Mouse (Mus musculus): Measurements from ENCODE around the gene Prr23a3. TPM values are rescaled to one million over a fixed set of nuclear protein-coding genes. Genes with fewer than 3 reads are reported as not detected.

The Prr23a3 gene
- polyA plus RNA-seq (2011; ENCODE audit: insufficient read depth, insufficient read length, low replicate concordance, missing spikeins) = not detected in 2 replicates

GRCm38 (mm10) chr9:98864571-98864970, at the start of gene Prr23a3:
Gene Prr23a3 (plus strand): TSS chr9:98864767.
- 52% methylated on average over 22 of the region's 22 CpGs for WGBS
- no peak for TF ChIP-seq CTCF (IDR thresholded peaks at IDR 0.05; ENCODE audit: control insufficient read depth, insufficient read depth, low read length)
- TF ChIP-seq POLR2A (IDR thresholded peaks at IDR 0.05; ENCODE audit: borderline replicate concordance, control insufficient read depth, low read depth, low read length) = no peak
- no peak within 1 kb of the TSS for H3K4me3 ChIP-seq (replicated peaks; ENCODE audit: control insufficient read depth, low read depth, low read length)
- no peak within 1 kb of the TSS for H3K27ac ChIP-seq (ENCODE audit: control insufficient read depth, insufficient read depth, low read depth, low read length, poor library complexity)
- no peaks in the 10 kb centered on the region for H3K4me1 ChIP-seq (ENCODE audit: control insufficient read depth, insufficient read depth, low read length)

GRCm38 (mm10) chr9:98816066-98816465, 48.5 kb upstream of the Prr23a3 start:
- WGBS = 71% methylated on average over 3 of the region's 3 CpGs
- Histone ChIP-seq H3K4me3 (replicated peaks; ENCODE audit: control insufficient read depth, low read depth, low read length) (no peak overlapping the region), H3K27ac (ENCODE audit: control insufficient read depth, insufficient read depth, low read depth, low read length, poor library complexity) (no peak overlapping the region), H3K4me1 (ENCODE audit: control insufficient read depth, insufficient read depth, low read length) (no peaks in the 10 kb centered on the region; the same call in 1 of the 2 replicates)
- no peak for TF ChIP-seq POLR2A (IDR thresholded peaks at IDR 0.05; ENCODE audit: borderline replicate concordance, control insufficient read depth, low read depth, low read length)

GRCm38 (mm10) chr9:98817592-98817991, 47.0 kb upstream of the Prr23a3 start:
- TF ChIP-seq CTCF (IDR thresholded peaks at IDR 0.05; ENCODE audit: control insufficient read depth, insufficient read depth, low read length) = no peak
- TF ChIP-seq POLR2A (IDR thresholded peaks at IDR 0.05; ENCODE audit: borderline replicate concordance, control insufficient read depth, low read depth, low read length) = no peak
- H3K4me1 ChIP-seq (ENCODE audit: control insufficient read depth, insufficient read depth, low read length) = no peaks in the 10 kb centered on the region; the same call in 1 of the 2 replicates
- no peak overlapping the region for H3K4me3 ChIP-seq (replicated peaks; ENCODE audit: control insufficient read depth, low read depth, low read length)
- WGBS = 76% methylated on average over 7 of the region's 7 CpGs
- H3K27ac ChIP-seq (ENCODE audit: control insufficient read depth, insufficient read depth, low read depth, low read length, poor library complexity) = no peak overlapping the region

- H3K4me1 ChIP-seq (ENCODE audit: control insufficient read depth, insufficient read depth, low read length) = no peaks in the 10 kb centered on the region; the same call in 1 of the 2 replicates
- WGBS = 57% methylated on average over 5 of the region's 5 CpGs
- H3K27ac ChIP-seq (ENCODE audit: control insufficient read depth, insufficient read depth, low read depth, low read length, poor library complexity) = no peak overlapping the region
- TF ChIP-seq POLR2A (IDR thresholded peaks at IDR 0.05; ENCODE audit: borderline replicate concordance, control insufficient read depth, low read depth, low read length) (no peak), CTCF (IDR thresholded peaks at IDR 0.05; ENCODE audit: control insufficient read depth, insufficient read depth, low read length) (no peak)
- no peak overlapping the region for H3K4me3 ChIP-seq (replicated peaks; ENCODE audit: control insufficient read depth, low read depth, low read length)
Measured at GRCm38 (mm10) chr9:98818971-98819370, 45.6 kb upstream of the Prr23a3 start.

- 75% methylated on average over 2 of the region's 2 CpGs for WGBS
- Histone ChIP-seq H3K27ac (ENCODE audit: control insufficient read depth, insufficient read depth, low read depth, low read length, poor library complexity) (no peak overlapping the region), H3K4me1 (ENCODE audit: control insufficient read depth, insufficient read depth, low read length) (no peaks in the 10 kb centered on the region; the same call in 1 of the 2 replicates), H3K4me3 (replicated peaks; ENCODE audit: control insufficient read depth, low read depth, low read length) (no peak overlapping the region)
- TF ChIP-seq POLR2A (IDR thresholded peaks at IDR 0.05; ENCODE audit: borderline replicate concordance, control insufficient read depth, low read depth, low read length) = no peak
- TF ChIP-seq CTCF (IDR thresholded peaks at IDR 0.05; ENCODE audit: control insufficient read depth, insufficient read depth, low read length) = no peak
Measured at GRCm38 (mm10) chr9:98819481-98819880, 45.1 kb upstream of the Prr23a3 start.

GRCm38 (mm10) chr9:98820461-98820860, 44.1 kb upstream of the Prr23a3 start:
- H3K4me3 ChIP-seq (replicated peaks; ENCODE audit: control insufficient read depth, low read depth, low read length) = no peak overlapping the region
- TF ChIP-seq POLR2A (IDR thresholded peaks at IDR 0.05; ENCODE audit: borderline replicate concordance, control insufficient read depth, low read depth, low read length) = no peak
- TF ChIP-seq CTCF (IDR thresholded peaks at IDR 0.05; ENCODE audit: control insufficient read depth, insufficient read depth, low read length) = no peak
- WGBS = 77% methylated on average over 4 of the region's 4 CpGs

GRCm38 (mm10) chr9:98821067-98821466, 43.5 kb upstream of the Prr23a3 start:
- Histone ChIP-seq H3K4me1 (ENCODE audit: control insufficient read depth, insufficient read depth, low read length) (no peaks in the 10 kb centered on the region), H3K27ac (ENCODE audit: control insufficient read depth, insufficient read depth, low read depth, low read length, poor library complexity) (no peak overlapping the region)
- TF ChIP-seq POLR2A (IDR thresholded peaks at IDR 0.05; ENCODE audit: borderline replicate concordance, control insufficient read depth, low read depth, low read length) = no peak
- TF ChIP-seq CTCF (IDR thresholded peaks at IDR 0.05; ENCODE audit: control insufficient read depth, insufficient read depth, low read length) = no peak

More at GRCm38 (mm10) chr9:98820461-98820860, 44.1 kb upstream of the Prr23a3 start:
- no peak overlapping the region for H3K27ac ChIP-seq (ENCODE audit: control insufficient read depth, insufficient read depth, low read depth, low read length, poor library complexity)
- H3K4me1 ChIP-seq (ENCODE audit: control insufficient read depth, insufficient read depth, low read length) = no peaks in the 10 kb centered on the region; the same call in 1 of the 2 replicates

GRCm38 (mm10) chr9:98823805-98824204, 40.8 kb upstream of the Prr23a3 start:
- Histone ChIP-seq H3K27ac (ENCODE audit: control insufficient read depth, insufficient read depth, low read depth, low read length, poor library complexity) (no peak overlapping the region), H3K4me3 (replicated peaks; ENCODE audit: control insufficient read depth, low read depth, low read length) (no peak overlapping the region), H3K4me1 (ENCODE audit: control insufficient read depth, insufficient read depth, low read length) (no peaks in the 10 kb centered on the region)
- 79% methylated on average over 7 of the region's 7 CpGs for WGBS
- TF ChIP-seq POLR2A (IDR thresholded peaks at IDR 0.05; ENCODE audit: borderline replicate concordance, control insufficient read depth, low read depth, low read length) (no peak), CTCF (IDR thresholded peaks at IDR 0.05; ENCODE audit: control insufficient read depth, insufficient read depth, low read length) (no peak)

More at GRCm38 (mm10) chr9:98821067-98821466, 43.5 kb upstream of the Prr23a3 start:
- no peak overlapping the region for H3K4me3 ChIP-seq (replicated peaks; ENCODE audit: control insufficient read depth, low read depth, low read length)

GRCm38 (mm10) chr9:98829508-98829907, 35.1 kb upstream of the Prr23a3 start:
- 56% methylated on average over 5 of the region's 5 CpGs for WGBS
- H3K4me3 ChIP-seq (replicated peaks; ENCODE audit: control insufficient read depth, low read depth, low read length) = no peak overlapping the region
- no peak for TF ChIP-seq POLR2A (IDR thresholded peaks at IDR 0.05; ENCODE audit: borderline replicate concordance, control insufficient read depth, low read depth, low read length)
- TF ChIP-seq CTCF (IDR thresholded peaks at IDR 0.05; ENCODE audit: control insufficient read depth, insufficient read depth, low read length) = no peak
- H3K4me1 ChIP-seq (ENCODE audit: control insufficient read depth, insufficient read depth, low read length) = no peaks in the 10 kb centered on the region
- no peak overlapping the region for H3K27ac ChIP-seq (ENCODE audit: control insufficient read depth, insufficient read depth, low read depth, low read length, poor library complexity)
